Mouse (Mus musculus) G1E (cell line): ENCODE results near the gene Gabpb1. TPM values are rescaled to one million over a fixed set of nuclear protein-coding genes. Genes with fewer than 3 reads are reported as not detected.

Experiments
- ATAC-seq: 2 replicates; pipeline ENCODE4 v1.8.0; 2016; ENCODE audit warnings: mild to moderate bottlenecking; ENCODE audit not compliant: insufficient number of reproducible peaks, poor library complexity, low FRiP score, severe bottlenecking; ENCODE audit errors: extremely low read depth
- DNase-seq: peaks from one replicate; pipeline ENCODE4 v3.0.0; 2012; ENCODE audit warnings: low spot score
- H3K27me3 ChIP-seq: 2 replicates; pipeline ENCODE4 v1.6.1; 2012; ENCODE audit warnings: mild to moderate bottlenecking, low read length, inconsistent platforms; ENCODE audit not compliant: insufficient read depth
- H3K36me3 ChIP-seq: replicated peaks from 2 replicates; pipeline ENCODE3; 2012; ENCODE audit warnings: mild to moderate bottlenecking, inconsistent platforms
- H3K4me1 ChIP-seq: 2 replicates; pipeline ENCODE4 v1.6.1; 2012; ENCODE audit warnings: low read depth, low read length, inconsistent platforms, mixed read lengths; ENCODE audit not compliant: insufficient read depth
- H3K4me3 ChIP-seq: 2 replicates; pipeline ENCODE4 v1.5.1; 2012; ENCODE audit warnings: low read depth, mild to moderate bottlenecking, inconsistent platforms, low read length, moderate library complexity, mixed read lengths
- H3K9me3 ChIP-seq: replicated peaks from 2 replicates; pipeline ENCODE4 v1.6.1; 2012; ENCODE audit warnings: inconsistent platforms
- CTCF ChIP-seq: IDR thresholded peaks from 2 replicates; pipeline ENCODE4 v1.5.1; 2012; ENCODE audit warnings: low read depth, low read length, inconsistent platforms, mixed read lengths
- GATA1 ChIP-seq: IDR thresholded peaks from 2 replicates; pipeline ENCODE4 v1.6.1; 2012; ENCODE audit warnings: borderline replicate concordance, low read length, inconsistent platforms, mixed read lengths
- GATA2 ChIP-seq: IDR thresholded peaks from 2 replicates; pipeline ENCODE4 v1.6.1; 2012; ENCODE audit warnings: low read depth, low read length, inconsistent platforms, borderline replicate concordance
- POLR2AphosphoS5 ChIP-seq: IDR thresholded peaks from 2 replicates; pipeline ENCODE4 v1.6.1; 2012; ENCODE audit warnings: low read depth, low read length, inconsistent platforms; ENCODE audit not compliant: insufficient replicate concordance
- TAL1 ChIP-seq: conservative IDR thresholded peaks from 2 replicates; pipeline ENCODE4 v1.6.1; 2012; ENCODE audit warnings: low read depth, low read length, inconsistent platforms, mixed read lengths
- polyA plus RNA-seq: library from polyadenylated mRNA; stranded (reverse); fragments of >175 nt; gene quantifications from 2 replicates; pipeline ENCODE4 v1.2.3, GENCODE M21; 2012
- total RNA-seq, 2 experiments: library from RNA; stranded (forward) in 1 of 2; stranded (reverse) in 1 of 2; fragments of 200-1000 nt in 1 of 2; fragments of >200 nt in 1 of 2; fragmentation: Nextera tagmentation in 1 of 2; gene quantifications; 2 replicates each; pipeline ENCODE4 v1.2.3; 2014 to 2017

Gabpb1 gene
- total RNA-seq (2014; fragmentation: Nextera tagmentation) (71.9 and 73.8 TPM in 2 replicates), total RNA-seq (2017) (22.3 and 26.2 TPM in 2 replicates), polyA plus RNA-seq (3.9 and 4.6 TPM in 2 replicates)

- Histone ChIP-seq H3K4me3 (peak within 1 kb of the TSS; percentile 89), H3K4me1 (peaks cover 29% of the 10 kb centered on the region), H3K27me3 (no peaks in the 10 kb centered on the region), H3K36me3 (peaks cover 25% of the 10 kb centered on the region), H3K9me3 (no peaks in the 10 kb centered on the region)
- DNase-seq (no peak), ATAC-seq (no peak)
- no peak for TF ChIP-seq GATA1
- no peak for TF ChIP-seq POLR2AphosphoS5
- TF ChIP-seq TAL1: no peak
- TF ChIP-seq GATA2: no peak
- TF ChIP-seq CTCF: no peak
Measured at GRCm38 (mm10) chr2:126676122-126676515, at the start of gene Gabpb1. Gene Gabpb1 (minus strand): TSS chr2:126676337.

GRCm38 (mm10) chr2:126712950-126713349 lies 36.8 kb upstream of the Gabpb1 start:
- Histone ChIP-seq H3K36me3 (peaks cover 47% of the 10 kb centered on the region), H3K27me3 (no peaks in the 10 kb centered on the region), H3K4me3 (no peak overlapping the region), H3K4me1 (peaks cover 8% of the 10 kb centered on the region), H3K9me3 (no peaks in the 10 kb centered on the region)
- no peak for TF ChIP-seq GATA1
- TF ChIP-seq CTCF: no peak
- TF ChIP-seq POLR2AphosphoS5: no peak
- TF ChIP-seq TAL1: no peak
- ATAC-seq (no peak), DNase-seq (no peak)

GRCm38 (mm10) chr2:126712526-126712925 lies 36.4 kb upstream of the Gabpb1 start:
- DNase-seq: no peak
- Histone ChIP-seq H3K9me3 (no peaks in the 10 kb centered on the region), H3K4me3 (no peak overlapping the region), H3K27me3 (no peaks in the 10 kb centered on the region), H3K36me3 (peaks cover 44% of the 10 kb centered on the region), H3K4me1 (peaks cover 10% of the 10 kb centered on the region)
- no peak for ATAC-seq
- TF ChIP-seq GATA2: no peak
- TF ChIP-seq CTCF: no peak
- no peak for TF ChIP-seq TAL1
- no peak for TF ChIP-seq GATA1
- TF ChIP-seq POLR2AphosphoS5: no peak

- no peak for TF ChIP-seq CTCF
- TF ChIP-seq POLR2AphosphoS5: no peak
- TF ChIP-seq TAL1: no peak
- TF ChIP-seq GATA1: no peak
- no peak for TF ChIP-seq GATA2
- Histone ChIP-seq H3K4me3 (peak overlapping the region; percentile 96; the same call in 1 of the 2 replicates), H3K36me3 (peaks cover 19% of the 10 kb centered on the region), H3K4me1 (peaks cover 10% of the 10 kb centered on the region), H3K27me3 (no peaks in the 10 kb centered on the region), H3K9me3 (no peaks in the 10 kb centered on the region)
- no peak for DNase-seq
- no peak for ATAC-seq
Measured at GRCm38 (mm10) chr2:126708361-126708760, 32.2 kb upstream of the Gabpb1 start.

- Histone ChIP-seq H3K36me3 (peaks cover 17% of the 10 kb centered on the region), H3K27me3 (no peaks in the 10 kb centered on the region; the same call in 1 of the 2 replicates), H3K4me1 (peaks cover 10% of the 10 kb centered on the region), H3K4me3 (peak overlapping the region; percentile 96), H3K9me3 (0 out of 2 replicates have a peak, but pooled peaks cover 2% of the 10 kb centered on the region)
- DNase-seq (no peak), ATAC-seq (no peak)
- TF ChIP-seq GATA2 (no peak), POLR2AphosphoS5 (no peak), CTCF (no peak), GATA1 (no peak), TAL1 (no peak)
Measured at GRCm38 (mm10) chr2:126707438-126707779, 31.3 kb upstream of the Gabpb1 start.

- peaks cover 4% of the 10 kb centered on the region; the same call in 1 of the 2 replicates for H3K27me3 ChIP-seq
- H3K9me3 ChIP-seq: 0 out of 2 replicates have a peak, but pooled peaks cover 2% of the 10 kb centered on the region
- H3K4me3 ChIP-seq: peak within 1 kb of the TSS; percentile 96
- no peak for TF ChIP-seq POLR2AphosphoS5
- TF ChIP-seq GATA1: no peak
- TF ChIP-seq TAL1: no peak
- TF ChIP-seq CTCF: no peak
- TF ChIP-seq GATA2: no peak
- DNase-seq (peak; percentile 91), ATAC-seq (peak; percentile 99)
- peaks cover 10% of the 10 kb centered on the region for H3K4me1 ChIP-seq
- H3K36me3 ChIP-seq: peaks cover 12% of the 10 kb centered on the region
Measured at GRCm38 (mm10) chr2:126706759-126707437, 30.8 kb upstream of the Gabpb1 start, which contains the start of gene Usp8. Gene Usp8 (plus strand): TSS chr2:126707328.
